Mouse (Mus musculus) T-cell, adult 2 months (primary cell): Measurements from ENCODE around the gene Dynlt1a.
A peak's percentile ranks its signal among the peaks of the same experiment; 100 is the strongest.
"Not testable (repeated sequence)": the region's sequence is repeated elsewhere in the genome, so short reads cannot be mapped to it uniquely, and the experiment has no call there.

ENCODE experiments used
- DNase-seq: peaks from one replicate; pipeline ENCODE4 v3.0.0; 2022; ENCODE audit warnings: low spot score

Dynlt1a gene

DNA sequence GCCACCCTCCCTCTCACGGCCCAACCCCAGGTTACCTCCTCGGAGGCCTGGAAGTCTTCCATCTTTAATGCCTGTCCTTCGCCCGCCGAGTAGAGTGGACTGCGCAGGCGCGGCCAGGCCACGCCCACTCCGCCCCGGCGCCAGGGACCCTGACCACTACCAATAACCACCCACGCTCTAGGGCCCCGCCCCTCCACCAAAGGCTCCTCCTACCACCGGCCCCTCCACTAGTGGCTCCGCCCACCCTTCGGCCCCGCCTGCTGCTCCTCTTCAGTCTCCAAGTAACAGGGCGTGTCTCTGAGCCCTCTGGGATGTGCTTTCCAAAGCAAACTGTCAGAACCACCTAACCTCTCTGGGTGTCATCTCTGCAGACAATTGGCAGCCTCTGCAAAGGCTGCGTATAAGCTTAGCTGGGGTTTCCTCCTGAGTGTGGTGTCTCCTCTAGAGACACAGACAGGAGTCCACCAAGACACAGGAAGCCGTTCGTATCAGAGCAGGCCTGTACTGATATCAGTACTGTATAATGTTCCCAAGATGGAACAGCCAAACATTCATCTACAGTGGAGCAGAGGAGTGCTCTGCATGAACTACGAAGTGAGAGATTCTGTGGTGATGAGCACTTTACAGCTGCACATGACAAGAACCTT lies at the start of gene Dynlt1a:
Gene Dynlt1a, minus strand, starts transcription at position 162 of the 647 bp plus-strand sequence.
- DNase-seq, result peak; percentile 96

DNA sequence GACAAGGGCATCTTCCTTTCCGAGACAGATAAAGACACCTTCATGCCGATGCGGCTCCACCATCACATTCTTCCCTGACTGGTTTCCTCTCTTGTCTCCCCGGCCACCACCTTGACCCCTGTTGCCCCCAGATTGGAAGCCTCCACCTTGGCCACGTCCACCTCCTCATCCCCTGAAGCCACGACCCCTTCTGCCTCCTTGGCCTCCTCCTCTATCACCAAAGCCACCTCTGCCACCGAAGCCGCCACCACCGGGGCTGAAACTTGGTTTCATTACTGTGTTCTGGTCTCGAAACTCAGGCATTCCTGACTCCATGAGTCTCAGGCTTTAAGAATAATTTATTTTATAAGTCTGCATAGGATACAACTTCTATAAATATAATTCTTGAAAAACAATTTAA lies 38.0 kb upstream of the Dynlt1a start:
- DNase-seq, result not testable (repeated sequence)

DNA sequence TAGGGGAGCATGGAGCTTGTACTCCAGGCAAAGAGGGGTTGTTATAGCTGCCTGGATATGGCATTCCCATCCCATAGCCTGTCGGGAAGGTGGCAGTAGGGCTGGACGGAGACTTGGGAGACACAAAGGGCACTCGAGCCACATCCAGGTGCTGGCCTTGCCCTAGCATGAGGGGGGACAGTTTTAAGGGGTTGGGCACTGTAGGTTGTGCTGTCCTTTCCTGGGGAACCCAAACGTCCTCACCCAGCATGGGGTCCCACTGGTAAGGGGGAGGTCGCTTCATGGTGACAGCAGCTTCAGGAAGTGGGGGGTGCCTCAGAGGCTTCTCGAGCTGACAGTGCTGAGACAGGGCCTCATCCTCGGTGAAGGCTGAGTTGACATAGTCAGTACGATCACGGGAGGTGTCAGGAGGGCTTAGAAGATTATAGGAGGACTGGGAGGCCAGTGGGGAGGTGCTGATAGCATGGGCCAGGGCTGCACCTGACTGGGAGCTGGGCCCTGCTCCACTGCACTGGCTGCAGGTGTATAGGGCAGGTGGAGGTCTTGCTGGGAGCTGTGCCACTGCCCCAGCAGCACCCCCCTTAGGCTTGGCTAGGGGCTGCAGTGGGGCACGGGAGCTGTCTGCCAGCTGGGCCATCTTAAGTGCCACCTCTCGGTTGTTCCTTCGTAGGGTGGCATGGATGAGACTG lies 25.4 kb upstream of the Dynlt1a start:
- DNase-seq, result not testable (repeated sequence)

DNA sequence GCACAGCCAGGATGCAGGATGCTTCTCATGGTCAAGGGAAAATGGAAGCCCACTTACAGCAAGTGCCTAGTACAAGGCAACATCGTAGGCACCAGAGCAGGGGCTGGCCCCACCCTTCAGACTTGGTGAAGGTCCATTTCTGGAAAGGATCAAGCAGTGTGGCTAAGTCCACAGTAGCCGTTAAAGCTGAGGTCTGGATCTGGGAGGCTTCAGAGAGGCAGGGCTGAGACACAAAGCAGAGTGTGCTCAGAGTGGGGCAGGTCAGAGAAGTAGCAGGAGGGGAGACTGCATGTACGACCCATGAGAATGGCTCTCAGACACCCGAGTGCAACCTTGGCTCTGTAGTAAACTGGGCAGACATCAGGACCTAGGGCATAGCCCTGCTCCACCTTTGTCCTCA lies 11.7 kb upstream of the Dynlt1a start:
- not testable (repeated sequence) for DNase-seq

DNA sequence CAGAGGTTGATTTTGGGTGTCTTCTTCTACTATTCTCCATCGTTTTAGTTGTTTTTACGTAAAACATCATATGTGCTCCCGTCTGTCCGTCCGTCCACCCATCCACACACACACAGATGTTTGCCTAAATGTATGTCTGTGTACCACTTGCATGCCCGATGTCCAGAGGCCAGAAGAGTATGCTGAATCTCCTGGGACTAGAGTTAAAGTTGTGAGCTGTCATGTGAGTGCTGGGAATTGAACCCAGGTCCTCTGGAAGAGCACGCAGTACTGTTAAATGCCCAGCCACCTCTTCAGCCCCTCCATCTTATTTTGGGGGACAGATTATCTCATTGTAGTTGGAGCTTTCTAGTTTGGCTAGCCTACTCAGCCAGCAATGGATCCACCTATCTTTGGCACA lies 10.3 kb upstream of the Dynlt1a start:
- DNase-seq, result not testable (repeated sequence)

DNA sequence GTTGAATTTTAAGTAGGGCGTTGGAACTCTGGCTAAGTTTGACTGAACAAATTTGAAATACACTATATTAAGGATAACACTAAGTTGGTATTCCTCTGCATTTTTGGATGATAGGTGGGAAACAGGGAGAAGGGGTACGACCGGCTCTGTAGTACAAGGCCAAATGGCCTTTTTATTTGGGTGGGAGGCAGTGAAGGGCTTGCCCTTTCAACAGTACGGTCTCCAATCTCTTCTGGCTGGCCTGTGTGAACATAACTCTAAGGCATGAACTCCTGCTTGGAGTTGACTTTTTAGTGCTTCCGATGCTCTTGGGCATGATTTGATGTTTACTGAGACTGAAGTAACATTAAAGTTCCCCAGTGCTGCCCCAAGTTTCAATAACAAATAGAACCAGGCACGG lies 8.2 kb upstream of the Dynlt1a start:
- DNase-seq, result not testable (repeated sequence)

DNA sequence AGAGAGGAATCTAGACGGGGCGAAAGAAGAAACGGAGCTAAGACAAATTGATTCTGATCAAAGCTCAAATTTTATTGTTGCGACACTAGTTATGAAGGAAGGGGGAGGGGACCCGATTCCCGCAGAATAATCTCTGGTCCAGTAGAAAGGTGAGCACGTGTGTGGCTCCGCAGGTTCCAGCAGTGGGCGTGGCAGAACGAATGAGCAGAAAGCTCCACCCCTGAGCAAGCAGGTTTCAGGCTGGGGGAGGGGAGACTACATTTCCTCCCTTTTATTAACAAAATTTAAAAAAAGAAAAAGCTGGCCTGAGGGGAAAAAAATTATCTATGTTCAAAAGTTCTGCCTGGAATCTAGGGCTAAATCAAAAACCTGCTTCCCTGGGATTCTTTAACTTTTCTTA lies 7.7 kb upstream of the Dynlt1a start:
- not testable (repeated sequence) for DNase-seq

DNA sequence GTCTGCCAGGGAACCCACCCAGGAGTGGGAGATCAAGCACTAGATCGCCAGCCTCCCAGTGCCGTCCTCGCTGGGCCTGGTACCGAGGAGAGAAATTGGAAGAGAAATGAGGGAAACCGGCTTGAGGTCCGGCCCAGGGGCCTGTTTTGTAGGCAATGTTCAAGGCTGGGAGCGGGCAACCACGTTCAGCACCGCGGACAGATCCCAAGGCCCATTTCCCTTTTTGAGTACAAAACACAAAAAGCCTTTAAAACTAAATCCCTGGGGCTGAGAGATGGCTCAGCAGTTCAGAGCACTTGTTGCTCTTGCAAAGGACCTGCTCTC lies 4.4 kb upstream of the Dynlt1a start:
- DNase-seq, result not testable (repeated sequence)

DNA sequence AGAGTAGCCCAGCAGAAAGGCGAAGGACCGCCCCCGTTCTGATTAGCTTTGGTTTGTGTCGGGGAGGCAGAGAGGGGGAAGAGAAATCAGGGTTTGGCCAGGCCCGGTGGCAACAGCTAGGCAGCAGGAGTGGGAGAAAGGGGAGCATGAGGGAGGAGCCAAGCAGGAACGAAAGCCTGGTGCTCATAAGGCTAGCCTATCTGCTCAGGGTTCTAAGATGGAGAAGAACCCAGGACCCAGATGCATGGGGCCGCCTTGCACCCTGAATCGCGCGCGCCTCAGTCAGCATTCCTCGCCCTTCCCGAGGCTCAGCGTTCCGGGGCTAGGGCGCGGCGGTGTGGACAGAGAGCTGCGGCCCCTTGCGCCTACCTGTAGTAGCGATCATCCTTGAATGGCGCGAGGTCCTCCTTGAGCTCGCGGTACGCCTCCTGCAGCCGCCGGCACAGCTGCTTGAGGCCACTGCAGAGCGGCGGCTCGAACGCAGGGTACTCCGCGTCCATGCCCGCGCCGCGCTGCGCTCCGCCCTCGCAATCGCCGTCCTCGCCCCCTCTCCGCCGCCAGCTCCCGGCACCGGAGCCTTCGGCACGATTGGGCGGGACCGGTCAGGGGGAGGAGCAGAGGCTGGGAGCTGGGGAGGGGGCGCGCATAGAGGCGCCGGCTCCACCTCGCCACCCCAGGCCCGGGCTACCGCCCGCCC lies 3.9 kb upstream of the Dynlt1a start:
- not testable (repeated sequence) for DNase-seq

DNA sequence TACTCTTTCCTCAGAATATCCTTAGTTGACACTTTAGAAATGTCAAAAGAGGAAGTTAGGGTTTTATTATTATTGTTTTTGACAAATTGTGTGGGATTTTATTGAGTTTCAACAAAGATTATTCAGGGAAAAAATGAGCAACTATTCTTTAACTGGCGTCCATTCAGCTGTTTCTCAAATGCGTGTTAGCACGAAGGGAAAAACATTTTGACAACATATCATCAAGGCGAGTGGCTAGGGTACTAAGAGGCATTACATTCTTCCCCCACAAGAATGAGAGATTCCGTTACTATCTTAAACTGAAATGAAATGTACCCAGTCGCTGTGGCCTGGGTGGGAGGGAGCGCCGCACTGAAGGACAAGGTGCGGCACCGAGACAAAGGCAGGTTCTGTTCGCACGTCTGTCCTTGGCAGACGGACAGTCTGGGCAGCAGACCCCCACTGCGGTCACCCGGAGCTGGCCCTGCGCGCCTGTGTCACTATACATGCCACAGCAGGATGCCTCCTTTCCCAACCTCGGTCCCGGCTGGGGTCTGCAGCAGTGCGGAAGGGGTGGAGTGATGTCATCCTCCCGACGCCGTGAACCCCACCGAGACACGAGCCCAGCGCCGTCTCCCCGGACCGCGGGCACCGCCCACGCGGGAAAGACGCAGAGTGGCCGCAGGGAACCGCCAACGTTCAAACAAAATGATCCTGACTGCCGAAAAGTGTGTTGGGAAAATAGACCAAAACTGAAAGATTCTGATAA lies 747 bp downstream of the Dynlt1a start:
- peak; percentile 45 for DNase-seq

DNA sequence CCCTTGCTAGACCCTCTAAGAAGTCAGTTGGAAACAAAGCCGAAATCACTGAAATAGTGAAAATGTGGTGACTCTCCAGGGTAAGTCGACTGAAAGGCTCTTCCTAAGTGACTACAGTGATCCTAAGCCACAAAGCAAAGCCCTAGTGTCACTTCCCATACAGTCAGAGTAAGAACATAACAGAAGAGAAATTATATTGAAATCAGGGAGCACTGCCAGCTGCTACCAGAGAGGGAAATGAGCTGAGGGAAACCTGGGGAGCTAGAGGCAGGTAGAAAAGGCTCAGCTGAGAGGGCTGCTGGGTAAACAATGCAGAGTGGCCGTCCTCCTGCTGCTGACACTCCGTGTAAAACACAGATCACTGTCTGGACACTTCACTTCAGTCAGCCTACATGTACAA lies 1.6 kb downstream of the Dynlt1a start:
- not testable (repeated sequence) for DNase-seq

DNA sequence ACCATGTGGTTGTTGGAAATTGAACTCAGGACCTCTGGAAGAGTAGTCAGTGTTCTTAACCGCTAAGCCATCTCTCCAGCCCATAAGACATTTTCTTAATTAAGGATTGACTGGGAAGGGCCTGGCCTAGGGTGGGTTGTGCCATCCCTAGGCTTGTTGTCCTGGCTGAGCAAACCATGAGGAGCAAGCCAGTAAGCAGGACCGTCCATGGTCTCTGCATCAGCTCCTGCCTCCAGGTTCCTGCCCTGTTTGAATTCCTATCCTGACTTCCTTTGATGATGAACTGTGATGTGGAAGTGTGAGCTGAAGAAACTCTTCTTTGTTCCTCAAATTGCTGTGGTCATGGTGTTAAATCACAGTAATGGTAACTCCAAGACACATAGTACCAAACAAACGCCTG lies 2.8 kb downstream of the Dynlt1a start:
- DNase-seq, result not testable (repeated sequence)

DNA sequence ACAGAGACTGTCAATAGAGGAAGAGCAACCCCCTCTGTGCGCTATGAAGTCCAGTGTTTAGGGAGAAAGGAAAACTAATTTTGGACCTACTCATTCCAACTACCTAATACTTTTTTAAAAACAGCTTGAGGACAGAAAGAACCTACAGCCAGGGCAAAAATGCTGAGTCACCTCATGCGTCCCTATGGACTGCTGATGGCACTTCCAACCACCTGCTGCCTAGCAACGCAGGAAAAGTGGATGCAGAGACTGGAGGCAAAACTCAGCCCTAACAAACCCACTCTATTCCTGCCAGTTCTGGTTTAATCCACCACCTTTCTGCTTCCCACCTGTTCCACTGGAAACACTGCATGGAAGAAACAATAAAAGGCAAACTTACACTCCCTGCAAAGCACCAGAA lies 4.5 kb downstream of the Dynlt1a start:
- not testable (repeated sequence) for DNase-seq

DNA sequence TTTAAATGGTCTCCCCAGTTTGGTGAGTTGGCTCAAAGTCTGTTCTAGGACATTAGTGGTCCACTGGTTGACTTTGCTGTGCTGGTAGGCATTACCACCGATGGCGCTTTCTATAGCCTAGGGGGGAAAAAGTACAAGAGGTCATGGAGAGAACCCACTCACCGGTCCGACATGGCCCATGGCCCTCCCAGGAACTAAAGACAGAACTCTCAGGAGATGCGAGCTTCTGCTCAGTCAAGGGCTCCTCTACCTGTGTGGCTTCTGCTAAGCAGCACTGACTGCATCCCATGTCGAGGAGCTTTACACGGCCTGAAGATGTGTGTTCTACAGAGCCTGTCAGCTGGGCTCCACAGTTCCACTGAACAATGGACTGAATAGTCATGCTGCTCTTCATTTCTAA lies 5.6 kb downstream of the Dynlt1a start:
- not testable (repeated sequence) for DNase-seq

DNA sequence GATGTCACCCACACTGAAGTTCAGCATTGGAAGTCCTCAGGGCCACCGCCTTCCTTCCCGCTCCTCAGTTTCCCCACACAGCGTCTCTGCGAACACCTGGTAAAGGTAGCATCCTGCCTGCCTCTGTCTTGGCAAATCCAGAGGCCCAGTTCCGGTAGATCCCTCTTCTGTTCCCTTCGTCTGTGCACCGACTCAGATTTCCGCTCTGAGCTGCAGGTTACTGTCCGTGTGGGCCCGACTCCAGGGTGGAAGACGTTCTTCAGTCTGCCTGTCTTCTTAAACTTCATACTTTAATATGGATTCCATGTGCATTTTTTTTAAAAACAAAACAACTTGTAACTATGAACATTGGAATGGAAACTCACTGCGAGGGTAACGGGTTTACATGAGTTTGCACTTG lies 10.8 kb downstream of the Dynlt1a start:
- not testable (repeated sequence) for DNase-seq

DNA sequence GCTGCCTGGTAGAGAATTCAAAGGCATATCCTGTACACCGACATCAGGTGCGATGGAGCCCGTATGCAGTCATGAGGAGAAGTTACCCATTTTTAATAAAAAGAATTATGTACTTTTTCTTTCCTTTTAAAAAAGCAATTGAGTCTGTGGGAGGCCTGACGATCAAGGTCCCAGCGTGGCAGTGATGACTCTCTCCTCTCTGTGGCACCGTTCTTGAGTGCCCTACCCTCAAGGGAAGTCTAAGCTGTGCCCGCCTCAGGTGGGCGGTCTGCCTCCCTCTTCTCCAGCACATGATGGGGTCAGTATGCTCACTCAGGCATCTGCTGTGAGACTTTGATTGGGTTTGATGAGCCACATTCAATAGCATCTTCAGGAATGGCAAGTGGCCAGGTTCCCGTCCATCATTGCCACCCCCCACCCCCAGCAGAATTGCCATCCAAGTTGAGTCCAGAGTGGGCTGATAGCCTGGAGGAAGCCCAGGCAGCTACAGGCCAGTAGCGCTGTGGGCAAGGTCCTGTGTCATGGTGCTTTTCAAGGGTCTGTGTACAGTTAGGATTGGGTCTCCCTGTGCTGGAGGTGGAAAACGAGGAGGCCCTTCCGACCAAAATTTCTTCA lies 11.5 kb downstream of the Dynlt1a start:
- DNase-seq, result not testable (repeated sequence)

DNA sequence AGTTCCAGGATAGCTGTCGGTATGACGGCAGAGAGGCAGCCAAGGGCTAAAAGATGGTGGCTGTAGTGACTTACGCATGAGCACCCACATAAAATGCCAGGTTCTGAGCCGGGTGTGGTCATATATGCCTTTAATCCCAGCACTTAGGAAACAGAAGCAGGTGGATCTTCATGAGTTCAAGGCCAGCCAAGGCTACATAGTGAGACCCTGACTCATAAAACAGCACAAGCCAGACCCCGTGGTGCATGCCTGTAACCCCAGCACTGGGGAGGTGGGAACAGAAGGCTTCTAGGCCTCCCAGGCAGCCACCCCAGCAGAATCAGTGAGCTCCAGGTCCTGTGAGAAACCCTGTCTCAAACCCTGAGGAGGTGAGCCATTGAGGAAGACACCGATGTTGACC lies 12.4 kb downstream of the Dynlt1a start:
- not testable (repeated sequence) for DNase-seq

DNA sequence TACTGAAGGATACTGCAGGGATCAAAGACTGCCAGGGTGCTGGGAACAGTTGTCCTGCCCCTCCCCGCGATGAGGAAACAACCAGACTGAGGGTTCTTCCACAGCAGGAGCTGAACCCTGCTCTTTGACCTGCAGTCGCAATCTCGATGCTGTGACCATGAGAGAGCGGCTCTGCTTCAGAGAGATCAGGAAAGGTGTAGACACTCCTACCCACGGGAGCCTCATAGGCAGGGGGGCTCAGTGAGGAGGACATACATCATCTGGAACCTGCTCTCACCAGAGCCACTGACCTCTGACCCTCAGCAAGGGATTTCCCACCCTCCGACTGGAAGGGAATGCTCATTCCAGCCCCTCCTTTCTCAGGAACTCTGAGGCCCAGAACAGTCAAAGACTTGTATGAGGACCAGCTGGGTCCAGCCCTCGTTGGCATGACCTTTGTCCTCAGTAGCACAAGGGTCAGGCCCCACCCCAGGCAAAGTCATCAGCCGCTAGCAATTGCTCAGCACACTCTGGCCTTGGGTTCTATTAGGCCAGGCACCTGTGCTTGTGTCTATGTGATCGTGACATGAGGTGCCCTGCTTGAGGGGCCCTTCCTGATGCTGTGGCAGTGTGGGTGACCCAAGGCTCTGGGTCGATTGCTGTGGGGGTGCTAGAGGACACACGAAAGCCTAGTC lies 17.0 kb downstream of the Dynlt1a start:
- not testable (repeated sequence) for DNase-seq

DNA sequence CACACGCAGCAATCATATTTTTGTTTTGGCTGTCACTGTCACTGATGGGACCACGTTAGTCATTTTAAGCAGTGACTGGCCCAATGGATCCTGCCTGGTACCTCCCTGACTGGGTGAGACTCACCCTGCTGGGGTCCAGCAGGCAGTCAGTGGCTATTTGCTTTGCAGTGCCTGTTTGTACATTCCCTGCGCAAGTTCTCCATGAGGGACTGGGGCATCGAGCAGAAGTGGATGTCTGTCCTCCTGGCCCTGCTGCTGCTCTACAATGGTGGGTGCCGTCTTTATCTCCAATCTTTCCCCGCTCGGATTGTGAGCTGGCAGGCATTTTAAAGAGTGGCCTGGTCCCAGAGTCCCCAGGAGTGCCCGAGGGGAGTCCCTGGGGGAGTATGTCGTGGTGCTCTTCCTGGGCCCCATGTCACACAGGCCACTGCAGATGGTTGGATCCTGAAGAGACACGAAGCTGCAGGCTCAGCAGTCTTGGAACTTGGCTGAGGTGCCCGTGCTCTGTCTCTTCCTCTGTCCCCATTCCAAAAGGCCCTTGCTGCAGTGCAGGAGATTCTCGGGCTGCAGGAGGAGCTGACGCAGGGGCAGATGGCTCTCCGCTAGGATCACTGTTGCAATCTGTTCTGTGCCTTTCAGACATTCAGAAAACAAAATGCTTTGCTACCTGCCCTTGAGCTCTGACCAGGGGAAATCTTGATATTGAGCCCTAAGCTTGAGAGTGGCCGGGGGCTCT lies 20.1 kb downstream of the Dynlt1a start:
- not testable (repeated sequence) for DNase-seq

DNA sequence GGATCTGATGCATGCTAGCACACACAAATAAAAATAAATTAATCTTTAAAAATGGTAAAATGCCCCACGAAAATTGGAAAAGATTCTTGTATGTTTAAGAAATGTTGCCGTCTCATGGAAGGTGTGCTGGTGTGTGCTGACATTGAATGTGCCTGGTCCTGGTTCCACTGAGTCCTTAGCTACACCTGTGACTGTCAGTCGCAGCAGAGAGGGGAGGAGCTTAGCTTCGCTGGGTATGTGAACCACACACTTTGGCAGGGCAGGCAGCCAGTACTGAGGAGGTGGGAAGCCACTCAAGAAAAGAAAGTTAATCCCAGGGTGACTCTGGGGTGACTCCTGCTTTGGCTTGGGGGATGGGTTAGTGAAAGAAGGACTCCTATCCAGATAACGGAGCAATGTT lies 23.4 kb downstream of the Dynlt1a start:
- DNase-seq, result not testable (repeated sequence)

DNA sequence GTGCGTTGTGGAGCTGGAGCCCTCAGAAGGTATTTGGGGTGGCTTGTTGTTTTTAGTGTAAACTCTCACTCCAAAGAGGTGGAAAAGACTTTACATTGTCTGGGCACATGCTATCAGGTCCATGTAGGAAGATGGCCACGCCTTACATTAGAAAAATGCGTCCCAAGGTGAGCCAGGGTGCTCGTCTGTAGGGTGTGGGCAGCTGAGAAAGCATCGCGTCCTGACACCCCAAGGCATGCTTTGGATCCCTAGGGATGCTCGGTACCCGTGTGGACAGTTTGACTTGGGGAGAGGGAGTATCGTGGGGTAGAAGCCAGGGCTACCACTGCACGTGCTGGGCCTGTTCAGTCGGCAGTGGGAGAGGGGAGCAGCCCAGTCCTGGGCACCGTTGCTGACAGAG lies 28.3 kb downstream of the Dynlt1a start:
- not testable (repeated sequence) for DNase-seq
